Comparison of ENCODE assay signal across 10 mouse cellular contexts in genomic region chr15:81021377-81021776, GRCm38 (mm10). TPM values are rescaled to one million over a fixed set of nuclear protein-coding genes. Genes with fewer than 3 reads are reported as not detected.
DNase-seq lines count a peak whose midpoint lies in the region; ATAC-seq and TF ChIP-seq lines count a peak whose summit lies in the region.
"Had no signal": no experiment of that assay in that cellular context is flagged by ENCODE, and none has a peak within 500 bp of the region (broad histone marks: within the 10 kb centered on the region; RNA-seq: fewer than 3 reads in every experiment).

No protein-coding gene starts in this region.

- H3K4me3 ChIP-seq in liver, adult 2 months (ENCODE audit: insufficient read depth, low read depth, low read length): no peak overlapping the region
- peak overlapping the region; percentile 44 for H3K4me3 ChIP-seq in megakaryocyte, embryonic 14.5 days (replicated peaks)
- no peak overlapping the region for H3K4me3 ChIP-seq in forebrain, embryonic 14.5 days (ENCODE audit: low read depth, low read length)
- H3K4me3 ChIP-seq: hindbrain, embryonic 15.5 days had no signal

- ATAC-seq in forebrain, embryonic 14.5 days: no peak

- H3K4me2 ChIP-seq in forebrain, embryonic 14.5 days (ENCODE audit: low read length): no peak overlapping the region
- H3K4me2 ChIP-seq: hindbrain, embryonic 15.5 days had no signal

- no peak for TF ChIP-seq CTCF in liver, adult 2 months (IDR thresholded peaks at IDR 0.05; ENCODE audit: low read depth, low read length)

- no peaks in the 10 kb centered on the region; the same call in 1 of the 2 replicates for H3K36me3 ChIP-seq in liver, adult 2 months (ENCODE audit: control insufficient read depth, insufficient read depth, low read length)
- H3K36me3 ChIP-seq in megakaryocyte, embryonic 14.5 days (replicated peaks; ENCODE audit: low read length): peaks cover 96% of the 10 kb centered on the region
- peaks cover 49% of the 10 kb centered on the region for H3K36me3 ChIP-seq in forebrain, embryonic 14.5 days (ENCODE audit: control insufficient read depth, insufficient read depth, low read length)

- no peaks in the 10 kb centered on the region for H3K4me1 ChIP-seq in liver, adult 2 months (ENCODE audit: control insufficient read depth, insufficient read depth, low read length)
- peaks cover 89% of the 10 kb centered on the region for H3K4me1 ChIP-seq in megakaryocyte, embryonic 14.5 days
- no peaks in the 10 kb centered on the region for H3K4me1 ChIP-seq in forebrain, embryonic 14.5 days (ENCODE audit: control insufficient read depth, insufficient read depth, low read length)

- no peak overlapping the region for H3K9ac ChIP-seq in liver, adult 2 months (ENCODE audit: low read depth, low read length)
- H3K9ac ChIP-seq in forebrain, embryonic 14.5 days (ENCODE audit: low read length): no peak overlapping the region
- H3K9ac ChIP-seq: hindbrain, embryonic 15.5 days had no signal

- 95% methylated on average over 6 of the region's 6 CpGs for WGBS in liver, adult 2 months
- 94% methylated on average over 6 of the region's 6 CpGs for WGBS in forebrain, embryonic 14.5 days

- no peak for TF ChIP-seq POLR2A in liver, adult 2 months (IDR thresholded peaks at IDR 0.05; ENCODE audit: extremely low read depth, insufficient read depth, low read length)

- peak; percentile 97 for DNase-seq in heart, adult 11 months
- no peak for DNase-seq in heart, postnatal 4 days
- DNase-seq in B cell, adult 2 months: peak; percentile 56 to 65
- peak; percentile 25 for DNase-seq in liver, adult 2 months (ENCODE audit: extremely low read depth, low read depth, low spot score)
- no peak for DNase-seq in forebrain, embryonic 14.5 days (ENCODE audit: low spot score)
- DNase-seq in thymus, postnatal 14 days: no peak
- no peak for DNase-seq in left cerebral cortex, adult 18-20 months (ENCODE audit: low spot score in 2 of 2)
- DNase-seq: kidney, adult 2 months had no signal

- no peaks in the 10 kb centered on the region for H3K27me3 ChIP-seq in liver, adult 2 months (ENCODE audit: control insufficient read depth, insufficient read depth, low read length)
- no peaks in the 10 kb centered on the region for H3K27me3 ChIP-seq in megakaryocyte, embryonic 14.5 days (replicated peaks)
- H3K27me3 ChIP-seq in forebrain, embryonic 14.5 days (replicated peaks; ENCODE audit: control insufficient read depth, insufficient read depth, low read length): no peaks in the 10 kb centered on the region
- H3K27me3 ChIP-seq: hindbrain, embryonic 15.5 days had no signal

- no peaks in the 10 kb centered on the region for H3K9me3 ChIP-seq in megakaryocyte, embryonic 14.5 days
- H3K9me3 ChIP-seq in forebrain, embryonic 14.5 days (replicated peaks; ENCODE audit: control insufficient read depth, low read length): no peaks in the 10 kb centered on the region
- H3K9me3 ChIP-seq: hindbrain, embryonic 15.5 days had no signal

- no peak overlapping the region for H3K27ac ChIP-seq in liver, adult 2 months (replicated peaks; ENCODE audit: insufficient read depth, low read depth, low read length)
- H3K27ac ChIP-seq in forebrain, embryonic 14.5 days (ENCODE audit: low read depth, low read length): no peak overlapping the region
- H3K27ac ChIP-seq: hindbrain, embryonic 15.5 days had no signal

- H3K79me2 ChIP-seq in liver, adult 2 months (ENCODE audit: control insufficient read depth, insufficient read depth, low read length): no peaks in the 10 kb centered on the region

RNA-seq across cellular contexts. Expression of gene Sgsm3, which starts 43.8 kb away (rescaled TPM):
- total RNA-seq in heart, postnatal 4 days (2021): 10 to 100 TPM; 10.3 to 10.8 TPM
- total RNA-seq in liver, adult 2 months (2014; rRNA removed): 5.2 and 6.2 TPM in 2 replicates
- polyA plus RNA-seq in liver, adult 2 months (2012; rRNA removed): 8.4 and 13.0 TPM in 2 replicates
- 4.3 and 8.5 TPM in 2 replicates for polyA plus RNA-seq in megakaryocyte, embryonic 14.5 days (2012; ENCODE audit: insufficient read depth, low replicate concordance)
- polyA plus RNA-seq in forebrain, embryonic 14.5 days (2014; fragmentation: Nextera tagmentation; extraction: Ambion mirVana): 43.1 and 46.3 TPM in 2 replicates
- total RNA-seq in left cerebral cortex, adult 18-20 months (2021): 10 to 100 TPM; 93.3 to 99.9 TPM

Comparison
In these comparisons a context has a peak if more than half of its experiments do, and no peak if none do; other contexts are left out.
1. DNase-seq: peak in heart, adult 11 months (single experiment), B cell, adult 2 months (2 of 2) and liver, adult 2 months (single experiment); none in heart, postnatal 4 days (single experiment), forebrain, embryonic 14.5 days (single experiment), thymus, postnatal 14 days (single experiment) and left cerebral cortex, adult 18-20 months (0 of 2).
2. RNA of gene Sgsm3, which starts 43.8 kb away (total RNA-seq): 93.3 to 99.9 TPM in left cerebral cortex, adult 18-20 months; 10.3 to 10.8 TPM in heart, postnatal 4 days and 5.2 to 6.2 TPM in liver, adult 2 months; every median in the first group is over 4 times any median in the second.